Mouse (Mus musculus): Measurements from ENCODE around the gene Gm10642.

Gm10642 gene

GRCm38 (mm10) chr9:70656130-70657007, at the start of gene Gm10642:
Gm10642 (plus strand) TSS chr9:70656251.
- DNase-seq, result peak; percentile 64 to 66

- DNase-seq, result no peak
Measured at GRCm38 (mm10) chr9:70611026-70611673, 44.9 kb upstream of the Gm10642 start.

- no peak for DNase-seq
Measured at GRCm38 (mm10) chr9:70629711-70630110, 26.3 kb upstream of the Gm10642 start.

GRCm38 (mm10) chr9:70631665-70632064, 24.4 kb upstream of the Gm10642 start:
- DNase-seq, result no peak

- DNase-seq, result no peak
Measured at GRCm38 (mm10) chr9:70636748-70637147, 19.3 kb upstream of the Gm10642 start.

GRCm38 (mm10) chr9:70650260-70650659, 5.8 kb upstream of the Gm10642 start:
- no peak for DNase-seq

GRCm38 (mm10) chr9:70650994-70651393, 5.1 kb upstream of the Gm10642 start:
- DNase-seq, result no peak

GRCm38 (mm10) chr9:70652221-70652620, 3.8 kb upstream of the Gm10642 start:
- no peak for DNase-seq

- DNase-seq, result no peak
Measured at GRCm38 (mm10) chr9:70653875-70654274, 2.2 kb upstream of the Gm10642 start.

GRCm38 (mm10) chr9:70654496-70654895, 1.6 kb upstream of the Gm10642 start:
- DNase-seq, result no peak

- no peak for DNase-seq
Measured at GRCm38 (mm10) chr9:70655764-70656129, 304 bp upstream of the Gm10642 start.

- DNase-seq, result peak; percentile 98 to 99
Measured at GRCm38 (mm10) chr9:70657013-70657967, 1.2 kb downstream of the Gm10642 start, which contains the start of gene Mindy2. Mindy2 (minus strand) TSS chr9:70657174.

GRCm38 (mm10) chr9:70658266-70658665, 2.2 kb downstream of the Gm10642 start:
- DNase-seq, result no peak

- DNase-seq, result no peak
Measured at GRCm38 (mm10) chr9:70664847-70665246, 8.8 kb downstream of the Gm10642 start.

GRCm38 (mm10) chr9:70665372-70666145, 9.5 kb downstream of the Gm10642 start:
- no peak for DNase-seq

- no peak for DNase-seq
Measured at GRCm38 (mm10) chr9:70666811-70667210, 10.8 kb downstream of the Gm10642 start.

GRCm38 (mm10) chr9:70668048-70668447, 12.0 kb downstream of the Gm10642 start:
- no peak for DNase-seq

GRCm38 (mm10) chr9:70669197-70669596, 13.1 kb downstream of the Gm10642 start:
- no peak for DNase-seq

GRCm38 (mm10) chr9:70670381-70670780, 14.3 kb downstream of the Gm10642 start:
- no peak for DNase-seq

GRCm38 (mm10) chr9:70671278-70671677, 15.2 kb downstream of the Gm10642 start:
- DNase-seq, result peak; percentile 53 to 57

GRCm38 (mm10) chr9:70671772-70672579, 15.9 kb downstream of the Gm10642 start:
- peak; percentile 6 to 25 for DNase-seq
